Mouse (Mus musculus) granulocyte monocyte progenitor cell, adult 5-6 weeks (primary cell): ENCODE results near the gene Nipal3. TPM values are rescaled to one million over a fixed set of nuclear protein-coding genes. Genes with fewer than 3 reads are reported as not detected.

Experiments used
- ATAC-seq: replicated peaks from 2 replicates; pipeline ENCODE4 v1.8.0; 2016; ENCODE audit warnings: mild to moderate bottlenecking, moderate TSS enrichment, inconsistent platforms; ENCODE audit not compliant: poor library complexity, severe bottlenecking
- total RNA-seq, 2 experiments: library from RNA; stranded (forward) in 1 of 2; stranded (reverse) in 1 of 2; fragments of 200-712, 200-1000 nt in 1 of 2; fragments of >200 nt in 1 of 2; fragmentation: Nextera tagmentation in 1 of 2; gene quantifications; 2 replicates each; pipeline ENCODE4 v1.2.3; 2014 to 2017

The Nipal3 gene
- total RNA-seq, 2 experiments from 2014 or later = 8.4 to 29.1 TPM

DNA sequence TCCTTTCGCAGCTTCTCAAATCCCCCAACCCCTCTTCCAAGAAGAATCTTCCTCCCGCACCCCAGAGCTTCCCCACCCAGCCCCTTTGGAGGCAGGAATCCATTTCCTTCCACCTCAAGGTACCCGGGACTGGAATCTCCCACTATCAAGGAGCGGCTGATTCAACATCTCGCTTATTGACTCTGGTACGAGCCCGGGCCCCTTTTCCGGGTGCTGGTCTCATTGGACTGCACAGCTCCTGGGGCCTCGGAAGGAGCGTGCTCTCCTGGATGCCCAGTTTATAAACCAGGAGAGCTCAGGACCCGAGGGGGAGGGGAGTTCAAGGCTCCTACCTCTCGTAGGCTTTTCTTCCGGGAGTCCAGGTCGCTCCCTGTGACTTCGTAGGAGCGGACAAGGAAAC lies 97.3 kb downstream of the Nipal3 start:
- no peak for ATAC-seq

DNA sequence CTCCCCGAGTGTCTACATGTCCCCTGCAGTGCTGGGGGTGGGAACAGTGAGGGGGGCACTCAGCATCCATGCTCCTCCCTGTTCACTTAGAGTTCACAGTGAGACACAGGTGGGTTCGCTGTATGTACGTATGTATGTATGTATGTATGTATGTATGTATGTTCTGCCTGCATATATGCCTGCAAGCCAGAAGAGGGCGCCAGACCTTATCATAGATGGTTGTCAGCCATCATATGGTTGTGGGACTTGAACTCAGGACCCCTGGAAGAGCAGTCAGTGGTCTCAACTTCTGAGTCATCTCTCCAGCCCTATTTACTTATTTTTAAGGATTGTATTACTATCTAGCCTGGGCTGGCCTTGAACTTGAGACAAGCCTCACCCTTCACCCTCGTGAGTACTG lies 98.5 kb downstream of the Nipal3 start:
- ATAC-seq = no peak

Other genes starting within 250 kb of the Nipal3 start
- gene Clic4, start 222.2 kb downstream of the Nipal3 start, total RNA-seq (2014; fragmentation: Nextera tagmentation) = 22.3 and 25.8 TPM in 2 replicates
- 28.2 and 28.9 TPM in 2 replicates for gene Clic4, start 222.2 kb downstream of the Nipal3 start, total RNA-seq (2017)
- gene Srrm1, start 141.7 kb downstream of the Nipal3 start, total RNA-seq (2014; fragmentation: Nextera tagmentation) = 232 and 260 TPM in 2 replicates
- gene Srrm1, start 141.7 kb downstream of the Nipal3 start, total RNA-seq (2017) = 84.9 and 94.7 TPM in 2 replicates
- not detected in 2 replicates for gene Ncmap, start 96.8 kb downstream of the Nipal3 start, total RNA-seq (2014; fragmentation: Nextera tagmentation)
- not detected in 2 replicates for gene Ncmap, start 96.8 kb downstream of the Nipal3 start, total RNA-seq (2017)
- gene Rcan3, start 61.2 kb downstream of the Nipal3 start, total RNA-seq (2014; fragmentation: Nextera tagmentation) = 3.0 and 9.3 TPM in 2 replicates
- gene Rcan3, start 61.2 kb downstream of the Nipal3 start, total RNA-seq (2017) = 3.6 and 4.9 TPM in 2 replicates
- not detected in 2 replicates for gene Stpg1, start 248 bp downstream of the Nipal3 start, total RNA-seq (2014; fragmentation: Nextera tagmentation)
- gene Stpg1, start 248 bp downstream of the Nipal3 start, total RNA-seq (2017) = not detected in 2 replicates
- not detected in 2 replicates for gene Grhl3, start 78.6 kb upstream of the Nipal3 start, total RNA-seq (2014; fragmentation: Nextera tagmentation)
- gene Grhl3, start 78.6 kb upstream of the Nipal3 start, total RNA-seq (2017) = not detected in 2 replicates
- not detected in 2 replicates for gene Ifnlr1, start 191.2 kb upstream of the Nipal3 start, total RNA-seq (2014; fragmentation: Nextera tagmentation)
- gene Ifnlr1, start 191.2 kb upstream of the Nipal3 start, total RNA-seq (2017) = 0.17 and 0.52 TPM in 2 replicates
- gene Il22ra1, start 233.1 kb upstream of the Nipal3 start, total RNA-seq (2014; fragmentation: Nextera tagmentation) = not detected in 2 replicates
- gene Il22ra1, start 233.1 kb upstream of the Nipal3 start, total RNA-seq (2017) = not detected in 2 replicates